Mouse (Mus musculus) hindbrain, embryonic 11.5 days (tissue): ENCODE data around the gene Wnk2. TPM values are rescaled to one million over a fixed set of nuclear protein-coding genes. Genes with fewer than 3 reads are reported as not detected.

Experiments
- ATAC-seq: fragments of 200-750 bp; cut with Nextera tagmentation; 2 replicates; pipeline ENCODE4 v1.8.0; 2017; ENCODE audit warnings: mild to moderate bottlenecking, moderate TSS enrichment, moderate library complexity; ENCODE audit not compliant: low FRiP score
- DNase-seq: peaks from one replicate; pipeline ENCODE4 v3.0.0-alpha.2; 2015; ENCODE audit warnings: low spot score
- H3K27ac ChIP-seq: fragments of 300-500 bp; sonication (generic); 2 replicates; pipeline ENCODE4 v1.5.1; 2014; ENCODE audit warnings: mild to moderate bottlenecking, low read depth, low read length
- H3K27me3 ChIP-seq: fragments of 300-500 bp; sonication (generic); 2 replicates; pipeline ENCODE4 v1.6.1; 2014; ENCODE audit warnings: mild to moderate bottlenecking, low read length, moderate library complexity, mixed read lengths; ENCODE audit not compliant: control insufficient read depth, insufficient read depth
- H3K36me3 ChIP-seq: fragments of 300-500 bp; sonication (generic); 2 replicates; pipeline ENCODE4 v1.6.1; 2014; ENCODE audit warnings: mild to moderate bottlenecking, low read length, moderate library complexity, mixed read lengths; ENCODE audit not compliant: control insufficient read depth, insufficient read depth
- H3K4me1 ChIP-seq: fragments of 300-500 bp; sonication (generic); replicated peaks from 2 replicates; pipeline ENCODE4 v1.6.1; 2014; ENCODE audit warnings: low read length, mixed read lengths; ENCODE audit not compliant: control insufficient read depth, insufficient read depth
- H3K4me2 ChIP-seq: fragments of 300-500 bp; sonication (generic); replicated peaks from 2 replicates; pipeline ENCODE4 v1.6.1; 2014; ENCODE audit warnings: mild to moderate bottlenecking, low read depth, low read length
- H3K4me3 ChIP-seq: fragments of 300-500 bp; sonication (generic); 2 replicates; pipeline ENCODE4 v1.5.1; 2014; ENCODE audit warnings: low read depth, low read length
- H3K9ac ChIP-seq: fragments of 300-500 bp; sonication (generic); 2 replicates; pipeline ENCODE4 v1.6.1; 2014; ENCODE audit warnings: low read depth, low read length
- H3K9me3 ChIP-seq: fragments of 300-500 bp; sonication (generic); 2 replicates; pipeline ENCODE4 v1.6.1; 2016; ENCODE audit warnings: low read length; ENCODE audit not compliant: control insufficient read depth
- WGBS: fragments of 180-500 bp; shearing (Covaris S2); extraction: QIAGEN DNeasy Blood & Tissue Kit; methylation state at CpG from one replicate; pipeline ENCODE4 v1.1.7; 2014; 5-methylcytosine and 5-hydroxymethylcytosine counted together
- polyA plus RNA-seq: library from polyadenylated mRNA; unstranded; fragments of >200 nt; fragmentation: Nextera tagmentation; extraction: Ambion mirVana; gene quantifications from 2 replicates; pipeline ENCODE4 v1.2.1, GENCODE M21; 2014

The Wnk2 gene
- polyA plus RNA-seq, 1 experiment from 2014 or later, result 11.0 TPM

DNA sequence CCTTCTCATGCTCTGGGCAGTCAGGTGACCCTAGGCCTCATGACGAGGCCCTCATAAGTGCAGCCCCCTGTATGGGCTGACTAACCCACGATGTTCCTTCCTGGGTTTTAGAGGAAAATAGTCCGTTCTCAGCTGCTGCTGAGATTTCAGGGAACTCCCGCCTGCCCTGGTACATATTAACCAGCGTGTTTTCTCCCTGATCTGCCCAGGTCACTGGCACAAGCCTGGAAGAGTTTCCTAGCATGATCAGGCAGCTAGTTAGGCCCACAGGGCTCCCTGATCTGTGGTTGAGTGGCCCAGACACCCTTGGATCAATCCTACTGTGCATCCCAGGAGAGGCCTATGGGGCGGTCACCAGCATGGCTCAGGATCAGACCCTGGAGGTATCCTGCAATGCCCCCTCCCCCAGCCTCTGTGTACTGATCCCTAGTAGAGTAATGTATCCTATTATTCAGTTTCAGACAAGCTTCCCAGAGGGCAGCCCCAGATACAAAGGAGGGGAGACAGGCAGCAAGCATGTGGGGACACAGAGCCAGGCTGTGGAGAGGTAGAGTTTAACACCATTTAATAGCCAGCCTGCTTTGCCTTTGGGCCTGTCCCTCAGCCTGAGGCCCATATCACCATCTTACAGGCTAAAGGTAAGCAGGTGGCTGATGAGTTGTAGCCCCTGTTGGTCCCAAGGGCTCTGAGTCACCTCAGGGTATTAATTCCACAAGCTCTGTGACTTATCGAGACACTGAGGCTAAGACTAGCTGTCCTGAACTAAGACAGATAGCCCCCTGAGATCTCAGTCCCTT, 43.3 kb upstream of the Wnk2 start:
- no peaks in the 10 kb centered on the region for H3K27me3 ChIP-seq
- no peak overlapping the region for H3K27ac ChIP-seq
- 73% methylated on average over 7 of the region's 7 CpGs for WGBS
- DNase-seq (no peak), ATAC-seq (no peak)
- H3K9ac ChIP-seq, result 0 out of 2 replicates have a peak overlapping the region, but pooled peaks have one; percentile 7
- H3K4me3 ChIP-seq, result no peak overlapping the region
- no peaks in the 10 kb centered on the region for H3K9me3 ChIP-seq
- H3K36me3 ChIP-seq, result no peaks in the 10 kb centered on the region
- H3K4me1 ChIP-seq, result peaks cover 7% of the 10 kb centered on the region
- H3K4me2 ChIP-seq, result no peak overlapping the region

DNA sequence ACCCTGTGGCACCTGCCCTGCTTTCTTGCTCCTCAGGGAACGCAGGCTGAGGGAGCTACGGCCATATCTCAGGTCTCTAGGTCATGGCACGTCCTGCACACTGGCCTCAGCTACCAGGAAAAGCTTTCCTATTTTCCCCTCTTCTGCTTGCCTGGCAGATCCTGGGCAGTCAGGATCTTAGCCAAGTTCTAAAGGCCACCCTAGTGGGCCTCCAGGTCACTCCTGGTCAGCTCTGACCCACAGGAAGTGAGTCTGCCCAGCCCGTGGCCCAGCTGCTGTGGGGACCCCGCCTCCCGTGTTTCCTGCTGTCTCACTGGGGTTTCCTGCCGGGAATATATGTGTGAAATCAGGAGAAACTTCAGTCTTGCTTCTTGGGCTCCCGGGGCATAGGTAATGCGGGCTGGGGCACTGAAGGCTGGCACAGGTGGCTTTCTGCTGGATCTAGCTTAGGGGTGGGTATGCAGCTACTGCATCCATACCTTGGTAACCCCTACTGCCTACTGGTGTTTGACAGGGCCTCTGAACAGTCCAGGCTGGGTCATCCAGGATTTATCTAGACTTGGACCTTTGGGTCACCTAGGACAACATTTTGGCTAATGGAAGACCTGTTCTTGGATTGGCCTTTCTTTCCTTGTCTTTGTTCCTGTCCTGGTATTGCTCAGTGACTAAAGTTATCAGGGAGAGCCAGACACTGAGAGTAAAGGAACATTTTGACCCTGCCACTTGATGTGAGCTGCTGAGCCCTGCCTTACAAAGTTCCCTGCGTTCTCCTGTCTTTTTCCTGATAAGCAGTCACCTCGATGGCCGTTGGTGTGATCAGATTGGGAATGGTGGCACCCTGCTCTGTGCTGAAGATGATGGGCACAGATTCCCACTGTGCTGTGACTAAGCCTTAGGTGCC, 42.4 kb upstream of the Wnk2 start:
- Histone ChIP-seq H3K27ac (no peak overlapping the region), H3K9ac (0 out of 2 replicates have a peak overlapping the region, but pooled peaks have one; percentile 7), H3K27me3 (no peaks in the 10 kb centered on the region), H3K36me3 (no peaks in the 10 kb centered on the region), H3K4me3 (no peak overlapping the region), H3K4me1 (peaks cover 7% of the 10 kb centered on the region), H3K4me2 (no peak overlapping the region), H3K9me3 (no peaks in the 10 kb centered on the region)
- 79% methylated on average over 12 of the region's 12 CpGs for WGBS
- DNase-seq (no peak), ATAC-seq (no peak)

GRCm38 (mm10) chr13:49188966-49189360, 41.1 kb upstream of the Wnk2 start:
- Histone ChIP-seq H3K36me3 (no peaks in the 10 kb centered on the region), H3K27me3 (no peaks in the 10 kb centered on the region), H3K27ac (no peak overlapping the region), H3K4me2 (no peak overlapping the region), H3K9ac (no peak overlapping the region), H3K4me1 (peaks cover 7% of the 10 kb centered on the region), H3K9me3 (no peaks in the 10 kb centered on the region), H3K4me3 (no peak overlapping the region)
- 72% methylated on average over 2 of the region's 2 CpGs for WGBS
- ATAC-seq (no peak), DNase-seq (no peak)

DNA sequence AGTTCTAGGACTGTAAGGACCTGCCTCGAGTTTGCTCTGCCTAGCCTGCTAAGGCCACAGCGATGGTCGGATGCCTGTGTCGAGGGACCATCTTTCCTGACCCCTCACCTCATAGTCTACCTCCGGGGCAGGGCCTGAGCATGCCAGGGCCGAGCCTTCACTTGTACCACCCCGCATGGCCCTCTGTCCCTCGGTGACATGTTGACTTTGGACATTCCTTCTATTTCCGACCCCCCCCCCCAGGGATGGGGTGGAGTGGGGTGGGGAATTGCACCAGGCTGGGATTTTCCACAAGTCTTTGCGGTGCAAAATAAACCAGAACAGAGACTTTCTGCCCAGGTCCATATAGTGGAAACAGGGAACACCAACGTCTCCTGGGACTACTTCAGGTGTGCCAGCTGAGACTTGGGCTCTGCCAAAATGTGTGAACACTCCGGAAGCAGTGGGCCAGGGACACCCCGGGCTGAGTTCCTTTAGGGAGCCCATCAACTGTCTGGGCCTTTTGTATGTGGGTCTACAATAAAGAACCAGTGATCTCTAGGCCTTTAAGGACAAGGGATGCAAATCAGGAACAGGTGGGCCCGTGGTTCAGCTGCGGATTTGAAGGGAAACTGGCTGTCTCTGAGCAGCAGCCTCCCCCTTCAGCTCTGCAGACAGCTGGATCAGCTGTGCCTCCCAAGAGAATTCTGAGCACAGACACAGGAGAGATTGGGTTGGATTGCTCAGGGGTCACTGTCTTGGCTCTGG, 40.6 kb upstream of the Wnk2 start:
- H3K4me3 ChIP-seq, result peak overlapping the region; percentile 73
- no peaks in the 10 kb centered on the region for H3K36me3 ChIP-seq
- H3K4me1 ChIP-seq, result peaks cover 7% of the 10 kb centered on the region
- no peak for DNase-seq
- peak; percentile 28 for ATAC-seq
- H3K9ac ChIP-seq, result peak overlapping the region; percentile 56
- WGBS, result 21% methylated on average over 15 of the region's 15 CpGs
- H3K4me2 ChIP-seq, result peak overlapping the region; percentile 100
- no peaks in the 10 kb centered on the region for H3K9me3 ChIP-seq
- H3K27me3 ChIP-seq, result no peaks in the 10 kb centered on the region
- no peak overlapping the region for H3K27ac ChIP-seq

GRCm38 (mm10) chr13:49187288-49188218, 39.7 kb upstream of the Wnk2 start, which contains the start of gene Ninj1:
Ninj1 (plus strand) TSS chr13:49187485.
- ATAC-seq, result peak; percentile 92
- H3K4me1 ChIP-seq, result peaks cover 7% of the 10 kb centered on the region
- under 1% methylated on average over 84 of the region's 87 CpGs for WGBS

GRCm38 (mm10) chr13:49186798-49187287, 39.0 kb upstream of the Wnk2 start:
- no peaks in the 10 kb centered on the region for H3K9me3 ChIP-seq
- no peak overlapping the region for H3K27ac ChIP-seq

More at GRCm38 (mm10) chr13:49187288-49188218, 39.7 kb upstream of the Wnk2 start, which contains the start of gene Ninj1:
- no peaks in the 10 kb centered on the region for H3K27me3 ChIP-seq
- H3K4me3 ChIP-seq, result peak within 1 kb of the TSS; percentile 73
- peak within 1 kb of the TSS; percentile 100 for H3K4me2 ChIP-seq
- no peaks in the 10 kb centered on the region for H3K36me3 ChIP-seq
- no peak within 1 kb of the TSS for H3K27ac ChIP-seq
- no peaks in the 10 kb centered on the region for H3K9me3 ChIP-seq
- H3K9ac ChIP-seq, result peak within 1 kb of the TSS; percentile 56
- DNase-seq, result peak; percentile 76

DNA sequence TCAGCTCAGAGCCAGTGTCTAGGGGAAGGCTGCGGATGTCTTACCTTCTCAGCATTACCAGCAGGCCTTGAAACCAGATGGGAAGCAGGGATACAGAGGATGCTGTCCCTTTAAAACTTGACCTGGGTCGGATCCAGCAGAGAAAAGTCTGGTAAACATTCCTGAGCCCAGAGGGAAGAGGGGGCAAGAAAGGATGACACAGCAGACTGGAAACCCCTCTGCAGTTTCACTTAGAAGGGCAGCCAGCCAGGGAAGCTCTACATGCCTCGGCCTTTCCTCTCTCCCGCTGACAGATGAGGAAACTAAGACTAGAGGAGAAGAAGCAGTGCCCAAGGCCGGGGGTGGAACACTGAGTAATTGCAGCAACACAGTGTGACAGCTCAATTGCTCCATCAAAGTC, 35.8 kb upstream of the Wnk2 start:
- no peak overlapping the region for H3K4me2 ChIP-seq
- H3K36me3 ChIP-seq, result no peaks in the 10 kb centered on the region
- no peak overlapping the region for H3K27ac ChIP-seq
- H3K9ac ChIP-seq, result no peak overlapping the region
- no peak for DNase-seq
- H3K9me3 ChIP-seq, result no peaks in the 10 kb centered on the region
- H3K4me1 ChIP-seq, result peaks cover 2% of the 10 kb centered on the region; the same call in 1 of the 2 replicates
- H3K27me3 ChIP-seq, result no peaks in the 10 kb centered on the region
- ATAC-seq, result no peak
- WGBS, result 58% methylated on average over 5 of the region's 5 CpGs
- H3K4me3 ChIP-seq, result no peak overlapping the region

More at GRCm38 (mm10) chr13:49186798-49187287, 39.0 kb upstream of the Wnk2 start:
- Histone ChIP-seq H3K9ac (peak overlapping the region; percentile 56), H3K4me2 (peak overlapping the region; percentile 100), H3K27me3 (no peaks in the 10 kb centered on the region), H3K36me3 (no peaks in the 10 kb centered on the region), H3K4me1 (peaks cover 6% of the 10 kb centered on the region), H3K4me3 (peak overlapping the region; percentile 73)
- ATAC-seq (peak; percentile 28; the same call in 1 of the 2 replicates), DNase-seq (no peak)
- 18% methylated on average over 11 of the region's 11 CpGs for WGBS
